Mouse (Mus musculus) retina, postnatal 7 days (tissue): ENCODE data around the gene Arid3a.
A peak's percentile ranks its signal among the peaks of the same experiment; 100 is the strongest.

ENCODE experiments used
- DNase-seq: peaks from one replicate; pipeline ENCODE4 v3.0.0-alpha.2; 2012; ENCODE audit warnings: low read depth, low spot score

Gene Arid3a

GRCm38 (mm10) chr10:79976071-79976721, 49.4 kb downstream of the Arid3a start:
- DNase-seq, result no peak

- DNase-seq, result no peak
Observed at GRCm38 (mm10) chr10:79976722-79977107, 49.9 kb downstream of the Arid3a start.

- DNase-seq, result no peak
Observed at GRCm38 (mm10) chr10:79977324-79977723, 50.5 kb downstream of the Arid3a start.

- DNase-seq, result no peak
Observed at GRCm38 (mm10) chr10:79978061-79978460, 51.2 kb downstream of the Arid3a start.

GRCm38 (mm10) chr10:79979401-79980155, 52.7 kb downstream of the Arid3a start:
- DNase-seq, result no peak

- DNase-seq, result no peak
Observed at GRCm38 (mm10) chr10:79983205-79983604, 56.4 kb downstream of the Arid3a start.

GRCm38 (mm10) chr10:79983670-79984069, 56.8 kb downstream of the Arid3a start:
- no peak for DNase-seq

GRCm38 (mm10) chr10:79984195-79984816, 57.5 kb downstream of the Arid3a start, which contains the start of gene Tmem259:
Tmem259 (minus strand) TSS chr10:79984330.
- peak; percentile 81 for DNase-seq

GRCm38 (mm10) chr10:79984871-79985270, 58.0 kb downstream of the Arid3a start:
- DNase-seq, result peak; percentile 94

- peak; percentile 45 for DNase-seq
Observed at GRCm38 (mm10) chr10:79985334-79986231, 58.7 kb downstream of the Arid3a start.

GRCm38 (mm10) chr10:79986232-79986878, 59.5 kb downstream of the Arid3a start:
- no peak for DNase-seq

GRCm38 (mm10) chr10:79986963-79987362, 60.1 kb downstream of the Arid3a start:
- peak; percentile 63 for DNase-seq

- no peak for DNase-seq
Observed at GRCm38 (mm10) chr10:79987771-79988505, 61.1 kb downstream of the Arid3a start.

GRCm38 (mm10) chr10:79988506-79989271, 61.8 kb downstream of the Arid3a start, which contains the start of gene Cnn2:
Cnn2 (plus strand) TSS chr10:79988584.
- DNase-seq, result no peak

- no peak for DNase-seq
Observed at GRCm38 (mm10) chr10:79989272-79989786, 62.5 kb downstream of the Arid3a start.

- no peak for DNase-seq
Observed at GRCm38 (mm10) chr10:79989870-79990269, 63.0 kb downstream of the Arid3a start.

- DNase-seq, result no peak
Observed at GRCm38 (mm10) chr10:79991099-79991498, 64.3 kb downstream of the Arid3a start.

GRCm38 (mm10) chr10:79991548-79991947, 64.7 kb downstream of the Arid3a start:
- DNase-seq, result no peak

GRCm38 (mm10) chr10:79994397-79995115, 67.7 kb downstream of the Arid3a start:
- DNase-seq, result no peak
